Mouse (Mus musculus): ENCODE results near the gene Arl10.
A peak's percentile ranks its signal among the peaks of the same experiment; 100 is the strongest.

Gene Arl10

GRCm38 (mm10) chr13:54621155-54621932, 46.5 kb downstream of the Arl10 start, which contains the start of gene Faf2:
Gene Faf2 (plus strand): TSS chr13:54621784.
- DNase-seq (ENCODE audit: low spot score) = peak; percentile 98

GRCm38 (mm10) chr13:54621960-54622521, 47.2 kb downstream of the Arl10 start:
- no peak for DNase-seq (ENCODE audit: low spot score)

- no peak for DNase-seq (ENCODE audit: low spot score)
Measured at GRCm38 (mm10) chr13:54629128-54629527, 54.3 kb downstream of the Arl10 start.
